Mouse (Mus musculus): ENCODE measurements around the gene 1110008P14Rik. TPM values are rescaled to one million over a fixed set of nuclear protein-coding genes. Genes with fewer than 3 reads are reported as not detected.

The 1110008P14Rik gene
- polyA plus RNA-seq, 1 experiment from 2014 or later: 44.2 TPM

Other genes with a start within 250 kb of the 1110008P14Rik start
- gene Prrc2b, start 230.9 kb downstream of the 1110008P14Rik start, polyA plus RNA-seq (2015; fragmentation: Nextera tagmentation; extraction: Ambion mirVana): 14.4 and 16.2 TPM in 2 replicates
- gene Pomt1, start 145.3 kb downstream of the 1110008P14Rik start, polyA plus RNA-seq (2015; fragmentation: Nextera tagmentation; extraction: Ambion mirVana): 26.7 and 26.9 TPM in 2 replicates
- 72.4 and 74.4 TPM in 2 replicates for gene Uck1, start 121.8 kb downstream of the 1110008P14Rik start, polyA plus RNA-seq (2015; fragmentation: Nextera tagmentation; extraction: Ambion mirVana)
- gene Golga2, start 94.6 kb downstream of the 1110008P14Rik start, polyA plus RNA-seq (2015; fragmentation: Nextera tagmentation; extraction: Ambion mirVana): 21.5 and 21.6 TPM in 2 replicates
- 342 and 377 TPM in 2 replicates for gene Swi5, start 93.9 kb downstream of the 1110008P14Rik start, polyA plus RNA-seq (2015; fragmentation: Nextera tagmentation; extraction: Ambion mirVana)
- gene Ciz1, start 29.6 kb downstream of the 1110008P14Rik start, polyA plus RNA-seq (2015; fragmentation: Nextera tagmentation; extraction: Ambion mirVana): 47.1 and 51.4 TPM in 2 replicates
- gene Dnm1, start 28.6 kb downstream of the 1110008P14Rik start, polyA plus RNA-seq (2015; fragmentation: Nextera tagmentation; extraction: Ambion mirVana): 11.8 and 12.5 TPM in 2 replicates
- 2.2 and 4.2 TPM in 2 replicates for gene Lcn2, start 6.3 kb upstream of the 1110008P14Rik start, polyA plus RNA-seq (2015; fragmentation: Nextera tagmentation; extraction: Ambion mirVana)
- gene Ptges2, start 14.0 kb upstream of the 1110008P14Rik start, polyA plus RNA-seq (2015; fragmentation: Nextera tagmentation; extraction: Ambion mirVana): 49.1 and 49.8 TPM in 2 replicates
- 5.1 and 5.3 TPM in 2 replicates for gene Naif1, start 68.5 kb upstream of the 1110008P14Rik start, polyA plus RNA-seq (2015; fragmentation: Nextera tagmentation; extraction: Ambion mirVana)
- 19.3 and 19.9 TPM in 2 replicates for gene Slc25a25, start 69.5 kb upstream of the 1110008P14Rik start, polyA plus RNA-seq (2015; fragmentation: Nextera tagmentation; extraction: Ambion mirVana)
- 7.6 and 9.4 TPM in 2 replicates for gene Fam102a, start 153.4 kb upstream of the 1110008P14Rik start, polyA plus RNA-seq (2015; fragmentation: Nextera tagmentation; extraction: Ambion mirVana)
- 123 and 128 TPM in 2 replicates for gene Dpm2, start 188.9 kb upstream of the 1110008P14Rik start, polyA plus RNA-seq (2015; fragmentation: Nextera tagmentation; extraction: Ambion mirVana)
- 0.33 and 0.34 TPM in 2 replicates for gene Pip5kl1, start 192.9 kb upstream of the 1110008P14Rik start, polyA plus RNA-seq (2015; fragmentation: Nextera tagmentation; extraction: Ambion mirVana)
- gene 9430097D07Rik, start 193.7 kb upstream of the 1110008P14Rik start, polyA plus RNA-seq (2015; fragmentation: Nextera tagmentation; extraction: Ambion mirVana): not detected in 2 replicates
- gene St6galnac4, start 205.2 kb upstream of the 1110008P14Rik start, polyA plus RNA-seq (2015; fragmentation: Nextera tagmentation; extraction: Ambion mirVana): 14.7 and 16.5 TPM in 2 replicates
- gene St6galnac6, start 217.8 kb upstream of the 1110008P14Rik start, polyA plus RNA-seq (2015; fragmentation: Nextera tagmentation; extraction: Ambion mirVana): 12.3 and 15.2 TPM in 2 replicates
- 15.3 and 18.6 TPM in 2 replicates for gene Ak1, start 239.8 kb upstream of the 1110008P14Rik start, polyA plus RNA-seq (2015; fragmentation: Nextera tagmentation; extraction: Ambion mirVana)